Mouse (Mus musculus) heart, adult 2 months (tissue): ENCODE measurements around the gene Fbxl13.

Experiments
- CTCF ChIP-seq: fragments of 200-600 bp; IDR thresholded peaks from 2 replicates; pipeline ENCODE4 v1.8.1; 2022; ENCODE audit warnings: antibody characterized with exemption, mild to moderate bottlenecking, moderate library complexity
- POLR2A ChIP-seq: fragments of 200-500 bp; IDR thresholded peaks from 2 replicates; pipeline ENCODE4 v1.6.1; 2011; ENCODE audit warnings: mild to moderate bottlenecking, low read depth, low read length, control low read depth; ENCODE audit not compliant: insufficient read depth

DNA sequence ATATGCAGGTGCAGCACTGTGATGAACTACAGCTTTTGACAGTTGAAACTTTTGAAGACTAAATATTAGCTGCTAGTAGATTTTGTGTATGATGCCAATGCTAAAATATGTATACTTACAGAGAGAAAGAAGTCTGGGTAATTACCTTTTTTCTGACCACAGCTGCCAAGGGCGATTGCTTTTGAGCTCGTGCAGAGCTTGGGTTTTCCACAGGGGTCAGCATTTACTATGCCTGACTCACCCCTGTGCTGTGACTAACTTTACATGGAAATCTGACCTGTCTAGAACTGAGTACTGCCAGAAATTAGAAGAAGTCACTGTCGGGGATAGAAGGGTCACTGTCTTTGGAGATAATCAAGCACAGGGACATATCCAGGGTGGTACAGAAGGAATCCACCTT lies 153.2 kb downstream of the Fbxl13 start:
- TF ChIP-seq CTCF, result no peak
- no peak for TF ChIP-seq POLR2A
